Mouse (Mus musculus): ENCODE measurements around the gene Acvr1. TPM values are rescaled to one million over a fixed set of nuclear protein-coding genes. Genes with fewer than 3 reads are reported as not detected.

Acvr1 gene
- polyA plus RNA-seq, 1 experiment = 9.0 TPM

- H3K27ac ChIP-seq (ENCODE audit: insufficient read depth, low read length) = no peak overlapping the region
- H3K4me1 ChIP-seq (ENCODE audit: control insufficient read depth, insufficient read depth, low read length) = no peaks in the 10 kb centered on the region
- H3K36me3 ChIP-seq (ENCODE audit: control insufficient read depth, insufficient read depth, low read length, poor library complexity, severe bottlenecking) = no peaks in the 10 kb centered on the region
- H3K4me3 ChIP-seq (ENCODE audit: low read depth, low read length) = no peak overlapping the region
- H3K27me3 ChIP-seq (ENCODE audit: control insufficient read depth, insufficient read depth, low read length, poor library complexity, severe bottlenecking) = no peaks in the 10 kb centered on the region; the same call in 1 of the 2 replicates
- no peak for TF ChIP-seq EP300 (IDR thresholded peaks at IDR 0.05; ENCODE audit: insufficient read depth, low read depth, low read length)
- TF ChIP-seq POLR2A (IDR thresholded peaks at IDR 0.05; ENCODE audit: insufficient read depth, low read length) = no peak
- no peak for TF ChIP-seq CTCF (IDR thresholded peaks at IDR 0.05; ENCODE audit: low read depth, low read length)
- no peaks in the 10 kb centered on the region; the same call in 1 of the 2 replicates for H3K9me3 ChIP-seq (replicated peaks; ENCODE audit: control insufficient read depth, insufficient read depth, low read length, poor library complexity, severe bottlenecking)
- no peak overlapping the region for H3K9ac ChIP-seq (ENCODE audit: low read depth, poor library complexity, severe bottlenecking)
Measured at GRCm38 (mm10) chr2:58601382-58601781, 34.4 kb upstream of the Acvr1 start.

DNA sequence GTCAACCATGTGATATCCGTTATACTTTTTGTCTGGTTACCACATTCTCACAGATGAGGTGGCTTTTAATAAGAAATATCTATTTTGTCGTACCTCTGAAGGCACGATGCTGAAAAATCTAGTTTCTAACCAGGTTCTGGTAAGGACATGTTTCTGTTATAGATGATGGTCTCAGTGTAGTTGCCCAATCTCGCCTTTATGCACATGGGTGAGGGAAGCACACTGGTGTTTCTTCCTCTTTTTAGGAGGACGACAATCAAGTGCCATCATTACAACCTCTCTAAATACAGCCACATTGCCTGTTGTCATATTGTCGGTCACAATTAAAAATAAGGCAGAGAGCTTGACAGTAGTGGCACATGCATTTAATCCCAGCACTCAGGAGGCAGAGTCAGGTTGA lies 32.7 kb upstream of the Acvr1 start:
- H3K9me3 ChIP-seq (replicated peaks; ENCODE audit: control insufficient read depth, insufficient read depth, low read length, poor library complexity, severe bottlenecking) = no peaks in the 10 kb centered on the region; the same call in 1 of the 2 replicates
- H3K27ac ChIP-seq (ENCODE audit: insufficient read depth, low read length) = no peak overlapping the region
- no peaks in the 10 kb centered on the region for H3K4me1 ChIP-seq (ENCODE audit: control insufficient read depth, insufficient read depth, low read length)
- no peak overlapping the region for H3K9ac ChIP-seq (ENCODE audit: low read depth, poor library complexity, severe bottlenecking)
- H3K27me3 ChIP-seq (ENCODE audit: control insufficient read depth, insufficient read depth, low read length, poor library complexity, severe bottlenecking) = peaks cover 1% of the 10 kb centered on the region; the same call in 1 of the 2 replicates
- no peaks in the 10 kb centered on the region for H3K36me3 ChIP-seq (ENCODE audit: control insufficient read depth, insufficient read depth, low read length, poor library complexity, severe bottlenecking)
- no peak overlapping the region for H3K4me3 ChIP-seq (ENCODE audit: low read depth, low read length)
- TF ChIP-seq EP300 (IDR thresholded peaks at IDR 0.05; ENCODE audit: insufficient read depth, low read depth, low read length) (no peak), CTCF (IDR thresholded peaks at IDR 0.05; ENCODE audit: low read depth, low read length) (no peak), POLR2A (IDR thresholded peaks at IDR 0.05; ENCODE audit: insufficient read depth, low read length) (no peak)

DNA sequence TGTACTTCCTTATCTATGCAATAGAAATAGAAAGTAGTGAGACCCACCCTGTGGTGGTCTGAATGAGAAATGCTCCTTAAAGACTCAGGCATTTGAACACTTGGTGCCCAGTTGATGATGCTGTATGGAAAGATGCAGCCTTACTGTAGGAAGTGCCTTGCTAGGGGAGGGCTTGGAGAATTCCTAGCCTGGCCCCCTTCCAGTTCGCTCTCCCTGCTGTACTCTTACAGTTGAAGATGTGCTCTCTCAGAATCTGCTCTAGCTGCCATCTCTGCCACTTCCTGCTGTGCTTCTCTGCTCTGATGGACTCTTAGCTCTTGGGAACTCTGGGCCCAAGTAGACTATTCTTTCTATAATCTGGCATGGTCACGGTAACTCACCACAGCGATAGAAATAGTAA lies 30.6 kb upstream of the Acvr1 start:
- 0 out of 2 replicates have a peak, but pooled peaks cover 1% of the 10 kb centered on the region for H3K27me3 ChIP-seq (ENCODE audit: control insufficient read depth, insufficient read depth, low read length, poor library complexity, severe bottlenecking)
- no peak overlapping the region for H3K4me3 ChIP-seq (ENCODE audit: low read depth, low read length)
- no peak overlapping the region for H3K27ac ChIP-seq (ENCODE audit: insufficient read depth, low read length)
- no peaks in the 10 kb centered on the region for H3K36me3 ChIP-seq (ENCODE audit: control insufficient read depth, insufficient read depth, low read length, poor library complexity, severe bottlenecking)
- H3K4me1 ChIP-seq (ENCODE audit: control insufficient read depth, insufficient read depth, low read length) = no peaks in the 10 kb centered on the region
- no peak overlapping the region for H3K9ac ChIP-seq (ENCODE audit: low read depth, poor library complexity, severe bottlenecking)
- H3K9me3 ChIP-seq (replicated peaks; ENCODE audit: control insufficient read depth, insufficient read depth, low read length, poor library complexity, severe bottlenecking) = no peaks in the 10 kb centered on the region
- TF ChIP-seq POLR2A (IDR thresholded peaks at IDR 0.05; ENCODE audit: insufficient read depth, low read length) = no peak
- no peak for TF ChIP-seq EP300 (IDR thresholded peaks at IDR 0.05; ENCODE audit: insufficient read depth, low read depth, low read length)
- no peak for TF ChIP-seq CTCF (IDR thresholded peaks at IDR 0.05; ENCODE audit: low read depth, low read length)

DNA sequence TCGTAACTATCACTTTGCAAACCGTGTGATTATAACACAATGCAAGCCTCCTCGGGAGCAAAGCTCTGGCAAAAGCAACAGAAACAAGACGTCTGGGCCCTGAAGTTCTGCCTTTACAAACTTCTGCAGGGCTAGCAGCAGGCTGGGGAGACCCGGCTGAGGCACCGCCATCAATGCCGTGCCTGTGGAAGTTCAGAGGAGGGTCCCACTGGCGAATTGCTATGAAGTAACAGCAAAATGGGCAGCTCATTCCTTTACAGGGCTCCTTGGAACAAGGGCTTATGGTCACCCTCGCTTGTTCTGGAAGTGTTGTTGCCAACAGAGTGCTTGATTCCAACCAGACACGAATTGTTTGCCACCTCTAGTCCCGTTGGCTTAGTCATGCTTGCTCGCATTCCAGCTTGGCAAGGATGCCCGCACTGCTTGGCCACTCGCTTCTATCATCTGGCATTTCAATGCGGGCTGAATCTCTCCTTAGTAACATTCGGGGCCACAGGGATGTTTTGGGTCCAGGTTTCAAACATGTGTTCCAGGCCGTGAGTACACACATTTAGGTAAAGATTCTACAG lies 29.9 kb upstream of the Acvr1 start:
- no peaks in the 10 kb centered on the region for H3K4me1 ChIP-seq (ENCODE audit: control insufficient read depth, insufficient read depth, low read length)
- no peak overlapping the region for H3K9ac ChIP-seq (ENCODE audit: low read depth, poor library complexity, severe bottlenecking)
- 0 out of 2 replicates have a peak, but pooled peaks cover 1% of the 10 kb centered on the region for H3K27me3 ChIP-seq (ENCODE audit: control insufficient read depth, insufficient read depth, low read length, poor library complexity, severe bottlenecking)
- H3K36me3 ChIP-seq (ENCODE audit: control insufficient read depth, insufficient read depth, low read length, poor library complexity, severe bottlenecking) = no peaks in the 10 kb centered on the region
- H3K4me3 ChIP-seq (ENCODE audit: low read depth, low read length) = no peak overlapping the region
- no peak overlapping the region for H3K27ac ChIP-seq (ENCODE audit: insufficient read depth, low read length)
- H3K9me3 ChIP-seq (replicated peaks; ENCODE audit: control insufficient read depth, insufficient read depth, low read length, poor library complexity, severe bottlenecking) = no peaks in the 10 kb centered on the region
- TF ChIP-seq CTCF (IDR thresholded peaks at IDR 0.05; ENCODE audit: low read depth, low read length) (no peak), EP300 (IDR thresholded peaks at IDR 0.05; ENCODE audit: insufficient read depth, low read depth, low read length) (no peak), POLR2A (IDR thresholded peaks at IDR 0.05; ENCODE audit: insufficient read depth, low read length) (no peak)

DNA sequence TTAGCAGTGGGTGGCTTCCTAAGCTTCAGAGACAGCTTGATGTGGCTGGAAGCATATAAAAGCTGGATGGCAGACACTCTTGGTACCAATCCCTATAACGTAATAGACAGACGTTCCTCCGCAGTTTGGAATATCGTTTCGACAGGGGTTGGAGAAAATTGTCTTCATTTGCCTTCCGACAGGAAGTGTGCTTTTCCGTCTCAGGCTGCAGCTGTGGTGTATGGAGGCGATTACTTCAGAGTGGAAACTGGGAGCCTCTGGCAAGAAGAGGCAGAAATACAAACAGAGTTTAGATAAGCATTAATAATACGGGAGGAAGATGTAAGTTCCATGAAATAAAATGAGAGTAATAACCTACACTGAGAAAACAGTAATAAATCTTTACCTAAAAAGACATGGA lies 28.4 kb upstream of the Acvr1 start:
- TF ChIP-seq EP300 (IDR thresholded peaks at IDR 0.05; ENCODE audit: insufficient read depth, low read depth, low read length) (no peak), CTCF (IDR thresholded peaks at IDR 0.05; ENCODE audit: low read depth, low read length) (no peak), POLR2A (IDR thresholded peaks at IDR 0.05; ENCODE audit: insufficient read depth, low read length) (no peak)
- Histone ChIP-seq H3K4me3 (ENCODE audit: low read depth, low read length) (no peak overlapping the region), H3K27ac (ENCODE audit: insufficient read depth, low read length) (no peak overlapping the region), H3K4me1 (ENCODE audit: control insufficient read depth, insufficient read depth, low read length) (no peaks in the 10 kb centered on the region), H3K36me3 (ENCODE audit: control insufficient read depth, insufficient read depth, low read length, poor library complexity, severe bottlenecking) (no peaks in the 10 kb centered on the region), H3K9ac (ENCODE audit: low read depth, poor library complexity, severe bottlenecking) (no peak overlapping the region), H3K9me3 (replicated peaks; ENCODE audit: control insufficient read depth, insufficient read depth, low read length, poor library complexity, severe bottlenecking) (no peaks in the 10 kb centered on the region), H3K27me3 (ENCODE audit: control insufficient read depth, insufficient read depth, low read length, poor library complexity, severe bottlenecking) (0 out of 2 replicates have a peak, but pooled peaks cover 1% of the 10 kb centered on the region)

GRCm38 (mm10) chr2:58590055-58590454 lies 23.1 kb upstream of the Acvr1 start:
- Histone ChIP-seq H3K27me3 (ENCODE audit: control insufficient read depth, insufficient read depth, low read length, poor library complexity, severe bottlenecking) (0 out of 2 replicates have a peak, but pooled peaks cover under 1% of the 10 kb centered on the region), H3K9me3 (replicated peaks; ENCODE audit: control insufficient read depth, insufficient read depth, low read length, poor library complexity, severe bottlenecking) (no peaks in the 10 kb centered on the region), H3K27ac (ENCODE audit: insufficient read depth, low read length) (no peak overlapping the region), H3K4me1 (ENCODE audit: control insufficient read depth, insufficient read depth, low read length) (no peaks in the 10 kb centered on the region), H3K4me3 (ENCODE audit: low read depth, low read length) (no peak overlapping the region), H3K36me3 (ENCODE audit: control insufficient read depth, insufficient read depth, low read length, poor library complexity, severe bottlenecking) (no peaks in the 10 kb centered on the region), H3K9ac (ENCODE audit: low read depth, poor library complexity, severe bottlenecking) (no peak overlapping the region)
- no peak for TF ChIP-seq CTCF (IDR thresholded peaks at IDR 0.05; ENCODE audit: low read depth, low read length)
- TF ChIP-seq EP300 (IDR thresholded peaks at IDR 0.05; ENCODE audit: insufficient read depth, low read depth, low read length) = no peak
- no peak for TF ChIP-seq POLR2A (IDR thresholded peaks at IDR 0.05; ENCODE audit: insufficient read depth, low read length)
